Mouse (Mus musculus) kidney, adult 11 months (tissue): Measurements from ENCODE around the gene Dcaf1.

ENCODE experiments used
- DNase-seq: peaks from one replicate; pipeline ENCODE4 v3.0.0; 2022

Dcaf1 gene

DNA sequence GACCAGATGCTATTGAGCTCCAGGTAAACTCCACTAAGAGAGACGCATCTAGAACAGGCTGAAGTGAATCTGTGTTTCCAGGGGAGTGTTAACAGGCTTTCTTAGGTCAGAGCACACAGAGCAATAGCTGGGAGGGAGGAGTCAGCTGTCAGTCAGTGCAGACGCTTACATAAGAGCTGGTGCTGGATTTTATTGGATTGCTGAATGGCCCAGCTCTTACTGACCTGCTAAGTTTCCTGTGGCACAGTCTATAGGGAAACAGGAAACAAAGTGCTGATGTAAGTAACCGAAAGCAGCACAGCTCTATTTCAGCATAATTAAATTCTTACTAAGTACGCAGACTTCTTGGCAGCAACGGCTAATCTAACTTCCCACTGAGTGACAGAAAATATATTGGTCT is 87.0 kb downstream of the Dcaf1 start:
- DNase-seq: no peak

DNA sequence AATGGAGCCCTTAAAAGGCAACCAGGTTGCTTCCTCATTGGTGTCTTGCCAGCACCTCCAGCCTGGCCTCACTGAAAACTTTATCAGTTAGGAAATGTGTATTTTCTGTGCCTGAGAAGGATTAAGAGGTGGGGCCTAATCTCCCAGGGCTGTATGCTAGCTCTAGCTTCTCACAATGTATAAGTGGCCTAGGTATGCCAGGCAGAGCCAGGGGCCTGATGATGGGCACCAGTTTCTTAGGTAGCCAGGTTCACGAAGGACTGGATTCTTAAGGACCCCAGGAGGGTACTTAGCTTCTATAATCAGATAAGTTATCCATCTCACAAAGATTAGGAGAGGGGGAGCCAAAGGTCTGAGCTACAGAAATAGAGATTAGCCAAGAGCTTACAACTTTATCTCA is 90.0 kb downstream of the Dcaf1 start:
- DNase-seq: no peak

DNA sequence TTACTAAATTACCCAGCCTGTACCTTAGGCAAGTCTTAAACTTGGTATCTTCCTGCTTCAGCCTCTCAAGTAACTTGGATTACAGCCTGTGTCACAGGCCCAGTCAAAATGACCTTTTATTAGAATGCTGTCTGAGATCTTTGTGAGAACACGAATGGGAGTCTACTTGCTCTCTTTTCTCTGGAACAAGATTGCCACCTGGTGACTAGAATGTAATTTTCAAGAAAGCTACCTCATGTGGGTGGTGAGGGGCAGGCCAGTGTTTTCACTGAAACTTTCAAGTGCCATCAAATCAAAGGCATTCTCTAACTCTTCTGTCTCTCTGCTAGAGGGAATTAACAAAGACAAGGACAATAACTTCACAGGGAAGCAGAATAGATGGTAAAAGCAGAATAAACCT is 92.1 kb downstream of the Dcaf1 start:
- DNase-seq: no peak

DNA sequence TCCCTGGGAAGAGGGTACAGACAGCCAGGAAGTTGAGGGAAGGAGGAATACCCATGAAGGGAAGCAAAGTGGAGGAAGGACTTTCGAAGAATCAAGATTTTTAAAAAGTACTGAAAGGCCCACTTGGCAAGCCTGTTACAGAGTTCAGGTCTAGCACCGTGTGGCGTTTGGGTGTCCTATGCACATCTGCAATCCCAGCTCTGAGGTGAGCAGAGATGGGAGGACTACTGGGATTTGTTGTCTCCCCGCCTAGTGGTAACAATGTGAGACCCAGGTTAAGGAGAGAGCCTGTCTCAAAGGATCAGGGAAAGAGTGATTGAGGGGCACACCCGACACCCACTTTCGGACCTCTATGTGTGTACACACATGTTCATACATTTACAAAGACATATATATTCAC is 93.2 kb downstream of the Dcaf1 start:
- DNase-seq: no peak
